Mouse (Mus musculus) erythroblast, embryonic 14.5 days (primary cell): ENCODE measurements around the gene Ppp1r14c.

Experiments
- GATA1 ChIP-seq: IDR thresholded peaks from 2 replicates; pipeline ENCODE4 v1.6.1; 2012; ENCODE audit warnings: low read length, inconsistent platforms, mixed read lengths
- TAL1 ChIP-seq: IDR thresholded peaks from 3 replicates; pipeline ENCODE4 v1.6.1; 2012; ENCODE audit warnings: low read length, inconsistent platforms, mixed read lengths

GRCm38 (mm10) chr10:3395341-3395931, 29.6 kb downstream of the Ppp1r14c start:
- TF ChIP-seq GATA1 (no peak), TAL1 (no peak)
